Mouse (Mus musculus) retina, embryonic 14.5 days (tissue): ENCODE measurements at regions not wholly inside any gene's neighbourhood (a gene's known extent, or its start where the extent isn't known, plus 50 kb on each side); places are given as distances from the start of the nearest gene placed in this dataset.

Source experiments
- DNase-seq: peaks from one replicate; pipeline ENCODE4 v3.0.0-alpha.2; 2015; ENCODE audit warnings: low spot score

- DNase-seq, result no peak
These were observed 50.8 kb upstream of the Elk3 start for GRCm38 (mm10) chr10:93361654-93362195.

GRCm38 (mm10) chr10:93364108-93364793 is 53.3 kb upstream of the Elk3 start:
- DNase-seq, result no peak

- DNase-seq, result no peak
These were observed 53.9 kb upstream of the Elk3 start for GRCm38 (mm10) chr10:93364881-93365280.

- DNase-seq, result no peak
These were observed 54.4 kb upstream of the Elk3 start for GRCm38 (mm10) chr10:93365318-93365717.

- peak; percentile 25 for DNase-seq
These were observed 54.9 kb upstream of the Elk3 start for GRCm38 (mm10) chr10:93365824-93366223.

GRCm38 (mm10) chr10:93369737-93370136 is 58.8 kb upstream of the Elk3 start:
- no peak for DNase-seq

GRCm38 (mm10) chr10:93370331-93370730 is 59.4 kb upstream of the Elk3 start:
- DNase-seq, result no peak

GRCm38 (mm10) chr10:93372281-93372680 is 61.3 kb upstream of the Elk3 start:
- DNase-seq, result no peak

GRCm38 (mm10) chr10:93373265-93373664 is 62.3 kb upstream of the Elk3 start:
- DNase-seq, result no peak

GRCm38 (mm10) chr10:93373954-93374689 is 63.2 kb upstream of the Elk3 start:
- DNase-seq, result no peak

GRCm38 (mm10) chr10:93374690-93374994 is 63.7 kb upstream of the Elk3 start:
- no peak for DNase-seq

GRCm38 (mm10) chr10:93375007-93375711 is 64.2 kb upstream of the Elk3 start:
- DNase-seq, result no peak

- no peak for DNase-seq
These were observed 64.8 kb upstream of the Elk3 start for GRCm38 (mm10) chr10:93375771-93376170.

- no peak for DNase-seq
These were observed 65.6 kb upstream of the Elk3 start for GRCm38 (mm10) chr10:93376457-93376941.

GRCm38 (mm10) chr10:93389276-93389675 is 63.9 kb upstream of the Lta4h start:
- no peak for DNase-seq

GRCm38 (mm10) chr10:93391296-93391695 is 61.9 kb upstream of the Lta4h start:
- no peak for DNase-seq

GRCm38 (mm10) chr10:93393902-93394301 is 59.3 kb upstream of the Lta4h start:
- DNase-seq, result no peak

- DNase-seq, result no peak
These were observed 55.5 kb upstream of the Lta4h start for GRCm38 (mm10) chr10:93397711-93398110.

- DNase-seq, result no peak
These were observed 54.5 kb upstream of the Lta4h start for GRCm38 (mm10) chr10:93398531-93399320.

- no peak for DNase-seq
These were observed 50.3 kb upstream of the Lta4h start for GRCm38 (mm10) chr10:93402689-93403509.
